Mouse (Mus musculus): ENCODE data around the gene Fbxo11. TPM values are rescaled to one million over a fixed set of nuclear protein-coding genes. Genes with fewer than 3 reads are reported as not detected.
"Not testable (repeated sequence)": the region's sequence is repeated elsewhere in the genome, so short reads cannot be mapped to it uniquely, and the experiment has no call there.

Fbxo11 gene
- polyA plus RNA-seq, 1 experiment, result 18.5 TPM

DNA sequence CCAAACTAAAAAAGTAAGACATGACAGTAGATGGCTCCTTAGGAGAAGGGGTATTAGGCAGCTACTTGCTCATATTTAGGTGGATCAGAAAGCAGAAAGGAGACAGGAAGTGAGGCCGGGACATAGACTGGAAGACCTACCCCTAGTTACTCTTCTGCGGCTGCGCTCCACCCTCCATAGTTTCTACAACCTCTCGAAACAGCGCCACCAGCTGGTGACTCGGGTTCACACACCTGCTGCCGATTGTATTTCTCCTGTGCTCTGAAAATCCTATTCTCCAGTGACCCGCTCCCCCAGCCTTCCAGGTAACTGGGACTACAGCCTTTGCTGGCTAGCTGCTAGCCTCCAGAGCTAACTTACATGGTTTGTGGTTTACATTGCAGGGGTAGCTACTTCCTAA, 106.8 kb downstream of the Fbxo11 start:
- no peak overlapping the region for H3K4me3 ChIP-seq (ENCODE audit: insufficient read depth, low read depth, low read length)
- 75% methylated on average over 8 of the region's 8 CpGs for WGBS
- no peak overlapping the region; the same call in 1 of the 2 replicates for H3K27ac ChIP-seq (ENCODE audit: insufficient read depth, low read depth, low read length)
- peaks cover 5% of the 10 kb centered on the region; the same call in 1 of the 2 replicates for H3K4me1 ChIP-seq (ENCODE audit: control insufficient read depth, insufficient read depth, low read length)
- DNase-seq, result no peak
- H3K36me3 ChIP-seq (ENCODE audit: control insufficient read depth, insufficient read depth, low read length), result no peaks in the 10 kb centered on the region
- TF ChIP-seq POLR2A (IDR thresholded peaks at IDR 0.05; ENCODE audit: low read depth, low read length) (no peak), CTCF (conservative IDR thresholded peaks at IDR 0.05; ENCODE audit: insufficient read depth, insufficient read length, low read depth, low read length) (0 out of 2 replicates have a peak, but pooled peaks have one; percentile 13)
- no peaks in the 10 kb centered on the region for H3K27me3 ChIP-seq (replicated peaks; ENCODE audit: control insufficient read depth, insufficient read depth, low read length)

- peak overlapping the region; percentile 35; the same call in 1 of the 2 replicates for H3K4me3 ChIP-seq (ENCODE audit: insufficient read depth, low read depth, low read length)
- H3K27me3 ChIP-seq (replicated peaks; ENCODE audit: control insufficient read depth, insufficient read depth, low read length), result no peaks in the 10 kb centered on the region
- peak overlapping the region; percentile 95 for H3K27ac ChIP-seq (ENCODE audit: insufficient read depth, low read depth, low read length)
- DNase-seq, result peak; percentile 90
- 32% methylated on average over 12 of the region's 12 CpGs for WGBS
- no peaks in the 10 kb centered on the region for H3K36me3 ChIP-seq (ENCODE audit: control insufficient read depth, insufficient read depth, low read length)
- TF ChIP-seq CTCF (conservative IDR thresholded peaks at IDR 0.05; ENCODE audit: insufficient read depth, insufficient read length, low read depth, low read length), result no peak
- TF ChIP-seq POLR2A (IDR thresholded peaks at IDR 0.05; ENCODE audit: low read depth, low read length), result no peak
- peaks cover 5% of the 10 kb centered on the region; the same call in 1 of the 2 replicates for H3K4me1 ChIP-seq (ENCODE audit: control insufficient read depth, insufficient read depth, low read length)
Observed at GRCm38 (mm10) chr17:87957096-87957840, 107.8 kb downstream of the Fbxo11 start.

DNA sequence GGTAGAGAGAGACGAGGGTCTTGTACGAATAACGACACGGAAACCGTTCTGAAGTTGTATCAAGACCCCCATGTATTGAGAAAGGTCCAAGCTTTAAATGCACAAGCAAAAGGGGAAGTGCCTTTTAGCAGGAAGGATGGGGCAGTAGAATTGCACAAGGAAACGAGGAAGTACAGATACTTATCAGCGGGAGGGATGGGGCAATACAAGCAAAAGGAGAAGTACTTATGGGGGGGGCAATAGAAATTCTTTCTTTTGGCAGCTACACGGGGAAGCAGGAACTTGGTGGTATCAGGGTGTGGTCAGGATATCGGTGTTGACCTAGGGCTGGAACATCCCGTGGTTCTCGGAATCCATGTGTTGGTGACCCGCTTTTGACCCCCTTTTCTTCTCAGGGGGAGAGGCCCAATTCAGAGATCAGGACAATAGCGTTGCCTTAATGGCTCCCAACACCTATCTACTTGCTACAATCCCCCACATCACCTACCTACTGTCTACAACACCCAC, 110.4 kb downstream of the Fbxo11 start:
- WGBS, result 86% methylated on average over 13 of the region's 13 CpGs
- H3K4me1 ChIP-seq (ENCODE audit: control insufficient read depth, insufficient read depth, low read length); H3K27ac ChIP-seq (ENCODE audit: insufficient read depth, low read depth, low read length); H3K27me3 ChIP-seq (replicated peaks; ENCODE audit: control insufficient read depth, insufficient read depth, low read length); DNase-seq; H3K4me3 ChIP-seq (ENCODE audit: insufficient read depth, low read depth, low read length); H3K36me3 ChIP-seq (ENCODE audit: control insufficient read depth, insufficient read depth, low read length): not testable (repeated sequence)

GRCm38 (mm10) chr17:87948965-87949584, 116.0 kb downstream of the Fbxo11 start:
- 40% methylated on average over 16 of the region's 16 CpGs for WGBS
- no peak for TF ChIP-seq POLR2A (IDR thresholded peaks at IDR 0.05; ENCODE audit: low read depth, low read length)
- TF ChIP-seq CTCF (conservative IDR thresholded peaks at IDR 0.05; ENCODE audit: insufficient read depth, insufficient read length, low read depth, low read length), result peak; percentile 97
- no peak overlapping the region for H3K27ac ChIP-seq (ENCODE audit: insufficient read depth, low read depth, low read length)
- no peak overlapping the region for H3K4me3 ChIP-seq (ENCODE audit: insufficient read depth, low read depth, low read length)
- H3K27me3 ChIP-seq (replicated peaks; ENCODE audit: control insufficient read depth, insufficient read depth, low read length), result no peaks in the 10 kb centered on the region
- H3K4me1 ChIP-seq (ENCODE audit: control insufficient read depth, insufficient read depth, low read length), result no peaks in the 10 kb centered on the region
- DNase-seq, result peak; percentile 80
- H3K36me3 ChIP-seq (ENCODE audit: control insufficient read depth, insufficient read depth, low read length), result no peaks in the 10 kb centered on the region

Other genes with a start within 250 kb of the Fbxo11 start
- not detected in 2 replicates for gene Rpl36-ps4, start 144.3 kb downstream of the Fbxo11 start, polyA plus RNA-seq (2012; rRNA removed)
- gene Msh6, start 90.2 kb downstream of the Fbxo11 start, polyA plus RNA-seq (2012; rRNA removed), result 2.5 and 3.3 TPM in 2 replicates